Mouse (Mus musculus) adrenal gland, postnatal 10 days (tissue): ENCODE measurements around the gene Tubb2b. TPM values are rescaled to one million over a fixed set of nuclear protein-coding genes. Genes with fewer than 3 reads are reported as not detected.

Experiments used
- total RNA-seq, 2 experiments: library from RNA; stranded (reverse); gene quantifications; 2 replicates each; pipeline ENCODE4 v1.2.3; 2021

Gene Tubb2b
- total RNA-seq, 2 experiments from 2014 or later: 24.9 to 61.2 TPM

Other genes with a start within 250 kb of the Tubb2b start
- under 1 TPM in 1 of 2 experiments, not detected in 1; 0.39 TPM for gene Serpinb6c, start 224.8 kb downstream of the Tubb2b start, total RNA-seq
- gene Nqo2, start 165.8 kb downstream of the Tubb2b start, total RNA-seq: 10 to 100 TPM; 32.2 to 42.3 TPM
- 10 to 100 TPM; 27.4 to 27.7 TPM for gene Ripk1, start 128.1 kb downstream of the Tubb2b start, total RNA-seq
- 100 to 1,000 TPM; 157 to 176 TPM for gene Serpinb6a, start 127.7 kb downstream of the Tubb2b start, total RNA-seq
- gene Bphl, start 92.9 kb downstream of the Tubb2b start, total RNA-seq: 10 to 100 TPM; 78.6 to 78.9 TPM
- 10 to 100 TPM; 68.6 to 90.0 TPM for gene Tubb2a, start 52.5 kb downstream of the Tubb2b start, total RNA-seq
- 10 to 100 TPM; 35.4 to 43.9 TPM for gene Psmg4, start 32.5 kb upstream of the Tubb2b start, total RNA-seq
- gene Slc22a23, start 214.7 kb upstream of the Tubb2b start, total RNA-seq: 10 to 100 TPM; 13.1 to 13.4 TPM